Mouse (Mus musculus) left cerebral cortex, adult 9 months (tissue): Measurements from ENCODE around the gene Psmb11.
"Not testable (repeated sequence)": the region's sequence is repeated elsewhere in the genome, so short reads cannot be mapped to it uniquely, and the experiment has no call there.

ENCODE experiments used
- DNase-seq, 2 experiments: peaks; one replicate each; pipeline ENCODE4 v3.0.0; 2022; ENCODE audit warnings: low spot score in 2 of 2

Psmb11 gene

DNA sequence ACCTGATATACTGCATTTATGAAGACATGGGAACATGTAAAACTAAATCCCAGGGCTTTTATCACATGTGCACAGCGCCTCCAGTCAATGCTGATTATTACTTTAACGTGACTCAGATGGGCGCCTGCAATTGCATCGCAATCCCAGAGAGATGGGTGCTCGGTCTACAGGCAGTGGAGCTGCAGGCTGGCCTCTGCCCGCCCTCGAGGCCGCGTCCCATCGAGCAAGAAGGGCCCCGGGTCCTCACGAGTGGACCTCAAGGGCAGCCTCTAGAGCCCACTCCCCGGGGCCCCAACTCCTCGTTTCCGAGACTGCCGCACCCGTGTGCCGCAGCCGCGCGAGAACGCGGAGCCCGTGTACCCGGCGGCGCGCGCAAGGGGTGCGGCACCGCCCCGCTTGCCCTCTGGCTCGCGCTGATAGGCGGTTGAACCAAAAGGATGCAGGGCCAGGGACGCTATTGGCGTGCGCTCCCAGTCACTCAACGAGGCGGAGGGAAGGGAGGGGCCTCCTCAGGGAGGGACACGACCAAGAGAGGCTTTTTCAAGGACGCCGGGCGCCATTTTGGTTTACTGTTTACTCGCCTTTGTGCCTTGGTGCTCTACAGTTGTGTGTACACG lies 18.1 kb upstream of the Psmb11 start:
- DNase-seq = peak; percentile 90 to 97

DNA sequence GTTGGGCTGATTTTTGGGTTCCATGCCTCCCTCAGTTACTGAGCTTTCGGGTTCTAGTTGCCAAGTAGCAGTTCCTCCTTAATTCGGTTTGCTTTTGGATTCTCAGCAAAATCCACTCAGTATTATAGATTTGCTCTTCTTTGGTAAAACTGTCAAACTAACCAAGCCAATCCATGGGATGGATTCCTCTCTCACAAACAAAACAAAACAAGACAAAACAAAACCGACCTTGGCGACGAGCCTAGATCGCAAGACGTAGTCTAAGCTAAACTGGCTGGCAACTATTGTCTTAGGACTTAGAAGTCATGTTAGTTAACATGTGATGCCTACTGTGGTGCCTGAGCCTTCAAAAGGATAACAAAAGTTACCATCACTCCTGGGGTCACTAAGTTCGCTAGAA lies 17.5 kb upstream of the Psmb11 start:
- DNase-seq = no peak

DNA sequence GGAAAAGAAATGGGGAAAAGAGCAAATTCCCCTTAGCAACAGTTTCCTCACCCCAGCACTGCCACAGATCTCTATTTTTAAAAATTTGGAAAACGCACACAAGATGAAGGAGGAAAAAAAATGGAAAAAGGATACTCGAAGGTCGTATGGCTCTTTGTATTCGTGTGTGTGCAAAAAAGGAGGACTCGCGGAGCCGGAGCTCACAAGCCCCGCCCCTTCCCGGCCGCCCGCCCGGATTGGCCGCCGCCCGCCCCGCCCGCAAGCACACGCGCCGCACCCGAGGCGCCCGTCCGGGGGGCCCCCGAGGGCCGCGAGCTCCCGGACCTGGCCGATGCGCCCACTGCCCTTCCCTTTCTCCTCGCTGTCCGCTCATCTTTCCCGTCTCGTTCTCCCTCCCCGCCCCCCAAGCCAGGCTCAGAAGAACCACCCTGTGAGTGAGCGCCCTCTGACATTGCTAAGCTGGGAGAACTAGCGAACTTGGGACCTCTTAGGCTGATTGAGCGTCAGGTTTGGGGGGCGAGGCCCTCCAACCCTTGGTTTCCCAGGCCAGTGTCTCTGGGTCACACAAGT lies 15.4 kb upstream of the Psmb11 start, which contains the start of gene 4931414P19Rik:
4931414P19Rik (minus strand) TSS at position 242 of the 570 bp plus-strand sequence.
- peak in 1 of 2 experiments; percentile 62 for DNase-seq

DNA sequence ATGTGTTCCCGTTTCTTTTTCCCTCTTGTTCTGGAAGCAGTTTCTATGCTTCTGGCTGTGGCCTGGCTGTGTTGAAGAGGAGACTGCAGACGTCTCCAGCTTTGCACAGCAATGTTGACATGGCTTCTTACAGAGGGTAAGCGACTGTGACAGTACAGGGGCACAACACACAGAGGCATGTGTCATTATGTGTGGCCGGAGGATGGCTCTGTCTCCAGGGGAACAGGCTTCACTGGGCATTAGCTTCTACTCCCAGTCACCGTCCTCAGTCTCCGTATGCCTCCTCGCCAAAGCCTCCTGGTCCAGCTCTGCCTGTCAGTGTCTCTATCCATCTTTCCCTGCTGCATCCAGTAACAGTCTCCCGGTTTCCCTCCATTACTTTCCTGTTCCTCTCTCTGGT lies 14.0 kb upstream of the Psmb11 start:
- DNase-seq = no peak

DNA sequence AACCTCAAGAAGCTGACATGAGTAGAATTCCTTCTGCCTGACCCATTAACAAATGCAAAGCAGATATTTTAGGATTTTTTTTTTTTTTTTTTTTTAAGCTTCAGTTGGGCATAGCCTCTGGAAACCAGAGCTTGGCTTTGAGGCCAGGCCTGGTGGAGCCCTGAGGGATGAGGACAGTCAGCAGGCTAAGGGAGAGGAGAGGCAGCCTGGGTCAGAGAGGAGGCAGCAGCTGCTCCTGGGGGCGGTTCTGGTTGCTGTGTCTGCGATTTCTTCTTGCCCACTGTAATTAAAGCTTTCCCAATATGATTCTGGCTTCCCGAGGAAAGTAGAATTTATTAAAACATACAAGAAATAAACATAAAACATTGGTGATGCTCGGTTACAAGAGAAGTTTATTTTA lies 12.0 kb upstream of the Psmb11 start:
- no peak for DNase-seq

DNA sequence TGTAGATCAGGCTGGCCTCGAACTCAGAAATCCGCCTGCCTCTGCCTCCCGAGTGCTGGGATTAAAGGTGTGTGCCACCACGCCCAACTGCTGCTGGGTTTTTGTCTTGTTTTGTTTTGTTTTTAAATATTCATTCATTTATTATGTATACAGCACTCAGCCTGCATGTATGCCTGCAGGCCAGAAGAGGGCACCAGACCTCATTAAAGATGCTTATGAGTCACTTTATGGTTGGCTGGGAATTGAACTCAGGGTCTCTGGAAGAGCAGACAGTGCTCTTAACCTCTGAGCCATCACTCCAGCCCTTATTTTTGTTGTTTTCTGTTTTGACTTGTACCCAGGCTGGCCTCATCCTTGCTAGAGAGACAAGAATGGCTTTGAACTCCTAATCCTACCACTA lies 11.3 kb upstream of the Psmb11 start:
- no peak for DNase-seq

DNA sequence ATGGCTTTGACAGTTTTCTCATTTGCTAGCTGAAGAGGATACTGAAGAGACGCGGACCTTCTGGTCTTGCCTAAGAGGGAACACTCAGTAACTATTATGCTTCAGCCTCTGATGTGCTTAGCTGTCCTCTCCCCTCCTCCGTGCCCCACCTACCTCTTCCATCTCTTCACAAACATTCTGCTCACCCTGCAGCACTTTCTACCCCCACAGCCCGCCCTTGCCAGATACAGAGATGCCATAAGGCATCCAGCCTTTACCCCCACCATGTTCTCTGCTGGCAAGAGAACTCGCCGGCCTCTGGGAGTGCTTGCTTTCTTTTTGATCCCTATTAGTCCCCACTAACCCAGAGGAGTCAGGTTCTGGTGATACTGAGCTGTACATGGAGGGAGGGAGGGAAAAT lies 10.6 kb upstream of the Psmb11 start:
- peak in 1 of 2 experiments; percentile 66 for DNase-seq

DNA sequence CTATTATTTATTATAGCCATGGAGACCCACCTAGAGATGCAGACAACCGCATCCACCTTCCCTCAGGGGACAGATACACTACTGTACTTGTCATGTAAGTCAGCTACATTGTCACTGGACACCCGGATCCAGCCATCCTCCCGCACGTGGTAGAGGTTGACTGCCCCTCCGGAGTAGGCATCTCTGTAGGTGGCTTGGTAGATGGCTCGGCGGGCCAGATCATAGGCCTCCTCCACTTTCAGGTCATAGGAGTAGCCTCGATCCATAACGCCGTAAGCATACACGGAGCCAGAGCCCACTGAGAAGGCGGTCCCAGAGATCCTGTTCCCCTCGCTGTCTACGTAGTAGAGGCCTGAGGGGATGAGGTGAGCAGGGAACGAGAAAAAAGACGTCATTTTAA lies 7.1 kb upstream of the Psmb11 start:
- DNase-seq = not testable (repeated sequence)

DNA sequence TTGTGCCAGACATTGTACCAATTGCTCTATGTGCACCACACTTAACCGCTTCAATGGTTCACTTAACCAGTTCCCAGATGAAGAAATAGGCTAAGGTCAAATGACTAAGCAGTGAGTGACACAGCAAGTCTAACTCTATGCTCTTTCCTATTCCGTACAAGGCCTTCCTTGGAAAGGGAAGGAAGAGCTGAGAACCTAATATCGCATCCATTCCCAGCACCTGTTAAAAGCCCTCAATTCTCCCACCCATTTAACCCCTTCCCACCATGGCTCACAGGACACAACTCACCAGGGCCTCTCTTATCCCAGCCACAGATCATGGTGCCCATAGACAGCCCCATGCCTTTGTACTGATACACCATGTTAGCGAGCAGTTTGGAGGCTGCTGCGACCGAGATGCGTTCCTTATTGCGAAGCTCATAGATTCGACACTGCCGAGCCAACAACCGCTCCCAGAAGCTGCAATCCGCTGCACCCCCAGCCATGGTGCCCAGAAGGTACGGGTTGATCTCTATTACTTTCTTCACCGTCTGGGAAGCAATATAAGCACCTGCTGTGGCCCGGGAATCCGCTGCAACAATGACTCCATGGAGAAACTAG lies 4.9 kb upstream of the Psmb11 start:
- DNase-seq = no peak

DNA sequence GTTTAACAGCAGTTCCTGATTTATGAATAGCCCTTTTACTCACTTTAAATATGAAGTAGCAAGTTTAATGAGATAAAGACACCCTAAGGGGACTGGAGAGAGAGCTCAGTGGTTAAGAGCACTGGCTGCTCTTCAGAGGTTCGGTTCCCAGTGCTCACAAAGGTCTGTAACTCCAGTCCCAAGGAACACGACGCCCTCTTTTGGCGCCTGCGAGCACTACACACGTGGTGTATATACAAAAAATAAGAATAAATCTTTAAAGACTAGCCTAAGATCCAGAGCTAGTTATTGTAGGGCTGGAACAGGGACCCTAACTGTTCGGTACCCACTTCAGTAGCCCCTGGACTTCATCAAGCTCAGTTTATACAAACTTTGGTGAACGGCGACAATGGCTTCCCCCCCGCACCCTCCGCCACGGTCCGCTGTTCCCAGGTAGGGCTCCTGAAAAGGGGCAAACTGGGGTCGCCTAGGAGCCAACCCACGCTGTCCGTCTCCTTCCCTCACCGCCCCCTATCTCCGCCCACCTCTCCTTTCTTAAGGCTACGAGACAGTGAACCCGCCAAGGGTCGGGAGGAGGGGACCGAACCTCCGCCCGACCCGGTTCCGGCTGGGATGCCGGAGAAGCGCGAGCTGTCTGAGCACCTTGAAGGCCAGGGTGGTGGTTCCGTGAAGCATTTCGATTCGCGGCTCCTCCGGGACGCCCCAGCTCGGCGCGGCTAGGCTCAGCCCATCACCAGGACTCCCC lies 3.9 kb upstream of the Psmb11 start:
- no peak for DNase-seq

DNA sequence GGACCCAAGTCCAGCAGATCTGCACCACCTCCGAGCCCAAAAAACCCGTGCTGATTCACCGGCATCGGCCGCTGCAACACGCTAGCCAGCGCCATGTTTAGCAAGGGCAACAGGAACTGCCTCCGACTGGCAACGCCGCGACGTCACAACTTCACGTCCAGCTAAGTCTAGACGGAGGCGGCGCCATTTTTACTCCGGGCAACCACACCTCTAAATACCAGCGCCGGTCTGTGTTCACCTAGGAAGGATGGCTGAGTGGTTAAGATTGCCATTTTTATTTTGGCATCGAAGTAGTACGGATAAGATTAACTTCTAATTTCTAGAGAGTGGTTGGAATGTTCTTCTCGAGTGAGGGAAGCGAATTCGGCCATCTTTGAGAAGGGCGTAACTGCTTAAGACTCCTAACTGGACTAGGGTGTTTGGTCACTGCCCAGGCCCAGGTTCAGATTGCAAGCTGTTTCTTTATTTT lies 3.3 kb upstream of the Psmb11 start, which contains the start of gene Psmb5:
Psmb5 (minus strand) TSS at position 126 of the 469 bp plus-strand sequence.
- peak in 1 of 2 experiments; percentile 92 for DNase-seq

DNA sequence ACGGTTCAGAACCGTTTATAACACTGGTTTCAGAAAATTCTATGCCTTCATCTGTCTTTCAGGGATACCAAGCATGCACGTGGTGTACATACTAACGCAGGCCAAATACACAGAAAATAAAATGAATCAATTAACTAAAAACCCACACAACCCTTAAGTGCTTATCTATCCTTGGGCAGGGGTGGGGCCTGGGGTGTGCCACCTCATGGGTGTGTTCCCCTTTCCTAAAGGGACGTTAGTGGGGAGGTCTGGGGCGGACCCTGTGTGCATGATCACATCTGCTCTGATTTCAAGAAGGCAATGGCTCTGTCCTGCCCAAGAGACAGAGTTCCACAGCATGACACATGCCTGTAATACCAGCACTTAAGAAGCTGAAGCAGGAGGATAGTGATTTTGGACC lies 2.1 kb downstream of the Psmb11 start:
- no peak for DNase-seq

DNA sequence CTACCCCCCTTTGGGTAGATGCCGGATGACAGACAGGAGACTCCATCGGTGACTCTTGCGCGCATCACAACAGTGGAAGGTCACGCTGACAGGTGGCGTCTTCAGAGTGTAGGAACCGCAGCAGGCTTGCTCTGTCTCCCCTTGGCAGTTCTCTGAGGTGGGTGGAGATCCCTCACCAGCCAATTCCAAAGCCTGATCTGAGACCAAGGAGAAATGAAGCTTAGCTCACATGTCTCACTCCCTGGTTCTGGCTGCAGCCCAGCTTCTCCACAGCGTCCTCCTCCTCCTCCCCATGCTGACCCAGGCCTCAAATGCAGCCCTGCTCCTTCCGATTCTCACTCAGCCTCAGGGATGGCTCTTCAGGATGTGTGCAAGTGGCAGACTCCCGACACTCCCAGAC lies 3.7 kb downstream of the Psmb11 start:
- DNase-seq = no peak

DNA sequence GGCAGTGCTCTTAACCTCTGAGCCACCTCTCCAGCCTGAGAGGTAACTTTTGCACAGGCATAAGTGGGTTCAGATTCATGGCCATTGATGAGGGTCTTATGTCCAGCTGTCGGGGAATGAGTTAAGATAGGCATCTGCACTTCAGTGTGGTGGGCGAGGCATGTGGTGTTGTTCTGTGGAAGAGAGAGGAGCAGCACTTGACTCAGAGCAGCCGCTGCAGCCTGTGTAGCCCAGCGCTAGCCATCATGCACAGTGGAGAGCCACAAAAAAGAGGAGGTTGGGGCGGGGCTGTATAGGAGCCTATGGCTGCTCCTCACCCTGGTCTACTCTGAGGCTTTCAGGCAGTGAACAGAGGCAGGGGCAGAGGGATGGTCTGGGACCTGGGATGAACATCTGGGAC lies 6.9 kb downstream of the Psmb11 start:
- no peak for DNase-seq

DNA sequence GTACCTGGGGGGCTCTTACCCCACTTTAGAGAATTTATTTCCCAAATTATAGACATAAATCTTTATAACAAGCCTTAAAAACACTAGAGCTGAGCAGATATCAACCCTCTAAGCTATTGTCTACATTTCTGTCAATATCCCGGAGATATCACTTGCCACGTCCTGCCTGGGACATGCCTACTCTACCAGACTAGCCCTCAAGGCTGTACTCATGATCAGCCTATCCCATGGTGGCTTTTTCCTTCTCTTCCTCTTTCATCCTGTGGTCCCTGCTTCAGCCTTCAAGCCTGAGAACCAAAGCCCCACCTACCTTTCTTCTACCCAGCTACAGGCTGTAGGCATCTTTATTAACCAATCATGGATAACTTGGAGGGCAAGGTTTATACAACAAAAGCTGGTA lies 8.6 kb downstream of the Psmb11 start:
- no peak for DNase-seq

DNA sequence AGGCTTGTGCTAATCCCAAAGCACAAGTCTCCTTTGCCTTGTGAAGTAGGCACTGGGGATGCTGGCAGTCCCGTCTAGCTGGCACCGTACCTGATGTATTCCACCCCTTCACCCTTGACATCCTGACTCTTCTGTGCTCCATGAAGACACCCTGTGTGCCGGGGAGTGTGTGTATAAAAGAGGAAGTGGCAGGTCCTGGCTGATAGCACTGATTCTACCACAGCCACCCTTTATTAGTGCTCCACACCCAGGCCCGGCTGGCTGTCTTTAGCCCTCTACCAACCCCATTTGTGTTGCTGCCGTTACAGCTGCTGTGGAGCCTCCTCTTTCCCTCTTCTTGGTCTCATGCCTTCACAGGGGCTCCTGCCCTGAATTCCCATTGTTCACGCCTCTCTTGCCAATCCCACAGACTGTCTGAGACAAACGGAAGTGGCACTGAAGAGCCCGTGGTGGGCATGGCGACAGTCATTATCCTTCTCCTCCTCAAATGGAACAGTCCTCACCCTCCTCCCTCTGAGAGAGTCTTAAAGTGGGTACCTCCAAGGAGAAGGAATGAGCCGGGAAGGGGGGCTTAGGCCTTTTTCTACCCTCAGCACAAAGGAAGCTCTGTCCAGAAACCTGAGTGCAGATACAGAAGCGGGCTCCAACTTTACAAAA lies 9.5 kb downstream of the Psmb11 start:
- DNase-seq = no peak

DNA sequence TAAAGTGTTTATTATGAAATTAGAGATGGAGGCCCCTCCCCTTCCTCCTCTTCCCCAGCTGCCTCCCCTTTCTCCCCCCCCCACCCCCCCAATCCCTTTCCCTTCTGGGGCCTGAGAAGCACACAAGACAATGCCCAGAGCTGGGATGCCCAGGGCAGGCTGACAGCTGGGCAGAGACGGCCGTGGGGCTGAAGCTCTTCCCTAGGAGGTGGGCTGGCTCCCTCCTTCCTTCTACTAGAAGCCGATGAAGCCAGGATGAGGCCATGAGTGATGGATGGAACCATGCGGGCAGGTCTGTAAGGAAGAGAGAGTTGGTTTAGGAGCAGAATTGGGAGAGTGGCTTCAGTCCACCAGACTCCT lies 10.0 kb downstream of the Psmb11 start:
- DNase-seq = no peak

DNA sequence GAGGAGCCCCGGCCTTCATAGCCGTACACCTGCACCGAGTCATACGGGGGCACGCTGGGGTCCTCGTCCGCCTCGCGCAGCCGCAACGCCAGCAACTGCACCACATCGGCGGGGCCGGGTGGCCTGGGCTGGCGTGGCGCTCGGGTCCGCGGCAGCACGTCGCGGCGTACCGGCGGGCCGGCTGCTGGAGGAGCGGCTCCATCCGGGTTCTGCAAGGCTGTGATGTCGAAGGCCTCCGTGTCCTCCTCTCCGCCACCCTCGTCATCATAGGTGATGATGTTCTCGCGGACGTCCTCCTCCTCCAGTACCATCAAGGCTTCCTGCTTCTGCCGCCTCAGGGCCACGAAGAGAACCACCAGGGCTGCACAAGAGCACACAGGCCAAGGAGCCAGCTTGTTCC lies 11.0 kb downstream of the Psmb11 start:
- DNase-seq = no peak

DNA sequence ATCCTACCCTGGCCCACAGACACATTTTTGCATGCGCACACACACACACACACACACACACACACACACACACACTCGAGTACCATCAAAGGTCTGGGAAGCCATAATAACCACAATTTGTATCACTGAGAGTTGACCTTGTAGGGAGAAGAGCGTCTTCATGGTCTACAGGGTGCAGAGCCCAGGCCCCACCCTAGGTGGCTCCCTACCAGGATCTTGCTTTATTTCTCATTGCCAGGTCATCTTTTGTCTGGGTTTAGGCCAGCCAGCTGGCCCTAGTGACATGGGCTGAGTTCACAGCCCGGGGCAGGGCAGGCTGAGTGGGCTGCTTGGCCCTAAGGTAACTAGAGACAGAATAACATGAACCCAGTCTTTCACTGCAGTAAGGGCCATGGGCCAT lies 12.9 kb downstream of the Psmb11 start:
- no peak for DNase-seq

DNA sequence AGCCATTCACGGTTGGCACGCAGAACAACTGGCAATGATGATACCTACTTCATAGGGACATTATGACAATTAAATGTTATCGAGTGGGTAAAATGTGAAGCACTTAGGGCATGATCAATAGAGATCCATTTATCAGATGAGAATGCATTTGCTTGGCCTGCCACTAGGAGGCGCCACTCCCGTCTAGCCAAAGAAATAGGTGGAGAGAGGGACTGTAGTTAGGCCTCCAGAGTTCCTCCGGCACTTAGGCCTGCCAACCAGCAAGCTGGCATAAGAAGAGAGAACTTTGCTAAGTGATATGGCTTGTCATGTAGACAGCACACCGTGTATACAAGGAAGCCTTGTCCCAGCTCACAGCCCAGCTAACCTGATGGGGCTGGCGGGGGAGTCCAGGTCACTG lies 15.7 kb downstream of the Psmb11 start:
- no peak for DNase-seq

DNA sequence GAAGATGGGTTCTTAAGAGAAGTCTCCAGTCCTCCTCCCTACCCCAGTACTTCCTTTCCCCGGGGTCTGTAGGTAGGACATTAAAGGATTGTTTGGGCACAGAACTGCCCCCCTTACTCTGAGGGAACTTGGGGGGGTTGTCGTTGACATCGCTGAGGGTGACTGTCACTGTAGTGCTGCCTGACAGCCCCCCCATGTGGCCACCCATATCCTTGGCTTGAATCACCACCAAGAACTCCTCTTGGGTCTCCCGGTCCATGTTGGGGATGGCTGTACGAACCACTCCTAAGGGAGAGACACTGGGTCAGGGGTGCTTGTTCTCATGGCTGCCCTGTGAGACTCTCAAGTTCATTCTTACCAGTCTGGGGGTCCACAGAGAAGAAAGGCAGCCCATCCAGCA lies 17.0 kb downstream of the Psmb11 start:
- no peak for DNase-seq

DNA sequence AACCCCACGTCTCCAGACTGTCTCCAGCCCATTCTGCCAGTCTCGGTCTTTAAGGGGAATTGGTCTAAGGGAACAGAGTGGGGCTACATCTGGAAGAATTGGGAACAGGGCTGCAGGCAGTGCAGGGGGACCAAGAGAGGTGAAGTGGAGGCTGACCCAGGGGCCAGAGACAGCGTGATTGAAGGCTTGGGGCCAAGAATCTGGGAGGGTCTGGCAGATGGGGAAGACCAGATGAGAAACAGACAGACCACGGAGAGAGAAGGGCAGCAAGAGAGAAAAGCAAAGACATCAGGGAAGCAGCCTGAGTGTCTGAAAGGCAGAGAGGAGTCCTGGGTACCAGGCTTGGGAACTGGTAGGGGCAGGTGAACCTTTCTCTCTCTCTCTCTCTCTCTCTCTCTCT lies 18.9 kb downstream of the Psmb11 start:
- no peak for DNase-seq
